Comparison of ENCODE assay signal across 21 mouse cellular contexts in the genomic region with DNA sequence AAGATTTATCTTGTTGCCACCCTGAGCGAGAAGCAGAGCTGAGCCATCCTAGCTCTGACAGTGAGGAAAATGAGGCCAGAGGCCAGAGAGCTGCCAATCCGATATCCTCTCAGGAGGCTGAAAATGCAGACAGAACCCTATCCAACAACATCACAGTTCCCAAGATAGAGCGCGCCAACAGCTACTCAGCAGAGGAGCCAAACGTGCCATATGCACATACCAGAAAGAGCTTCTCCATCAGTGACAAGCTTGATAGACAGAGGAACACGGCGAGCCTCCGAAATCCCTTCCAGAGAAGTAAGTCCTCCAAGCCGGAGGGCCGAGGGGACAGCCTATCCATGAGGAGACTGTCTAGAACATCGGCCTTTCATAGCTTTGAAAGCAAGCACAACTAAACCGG.
DNase-seq lines count a peak whose midpoint lies in the region.
"Had no signal": no experiment of that assay in that cellular context is flagged by ENCODE, and none has a peak within 500 bp of the region (broad histone marks: within the 10 kb centered on the region; RNA-seq: fewer than 3 reads in every experiment).

No protein-coding gene starts in this region.

- H3K4me3 ChIP-seq in heart, embryonic 10.5 days = no peak overlapping the region
- H3K4me3 ChIP-seq: forebrain, embryonic 10.5 days; gastrocnemius, adult 2 months; hindbrain, embryonic 15.5 days; intestine, embryonic 15.5 days; midbrain, embryonic 15.5 days; myocyte had no signal

- no peak overlapping the region for H3K27ac ChIP-seq in heart, embryonic 10.5 days
- H3K27ac ChIP-seq: forebrain, embryonic 10.5 days; gastrocnemius, adult 2 months; hindbrain, embryonic 15.5 days; intestine, embryonic 15.5 days; midbrain, embryonic 15.5 days had no signal

- H3K9me3 ChIP-seq in heart, embryonic 10.5 days = no peaks in the 10 kb centered on the region
- H3K9me3 ChIP-seq: forebrain, embryonic 10.5 days; hindbrain, embryonic 15.5 days; intestine, embryonic 15.5 days; midbrain, embryonic 15.5 days had no signal

- peak; percentile 79 for DNase-seq in heart, adult 11 months
- DNase-seq in heart, embryonic 10.5 days (ENCODE audit: low spot score) = no peak
- peak; percentile 63 for DNase-seq in cerebellum, adult 11 months
- DNase-seq in cerebellum, adult 8-10 months = peak; percentile 64
- peak; percentile 48 for DNase-seq in layer of hippocampus, adult 9-11 months
- no peak for DNase-seq in urinary bladder, postnatal 36 days (ENCODE audit: low spot score in 2 of 2)
- DNase-seq in thymus, postnatal 10 days (ENCODE audit: low spot score in 2 of 2) = no peak
- DNase-seq: adrenal gland, adult 2 months; gastrocnemius, adult 2 months; heart, adult 18-20 months; heart, postnatal 36 days; kidney, adult 9 months; kidney, postnatal 25 days; lung, adult 18-20 months; lung, postnatal 14 days; right cerebral cortex, postnatal 25 days had no signal

- no peaks in the 10 kb centered on the region for H3K4me1 ChIP-seq in heart, embryonic 10.5 days
- H3K4me1 ChIP-seq: forebrain, embryonic 10.5 days; hindbrain, embryonic 15.5 days; intestine, embryonic 15.5 days; midbrain, embryonic 15.5 days had no signal

- H3K36me3 ChIP-seq in heart, embryonic 10.5 days = no peaks in the 10 kb centered on the region
- H3K36me3 ChIP-seq: forebrain, embryonic 10.5 days; intestine, embryonic 15.5 days had no signal

- no peaks in the 10 kb centered on the region for H3K27me3 ChIP-seq in heart, embryonic 10.5 days (ENCODE audit: insufficient read depth, poor library complexity, severe bottlenecking)
- H3K27me3 ChIP-seq: hindbrain, embryonic 15.5 days; intestine, embryonic 15.5 days; midbrain, embryonic 15.5 days had no signal

- WGBS in heart, embryonic 10.5 days = 86% methylated on average over 12 of the region's 12 CpGs

Comparison
In these comparisons a context has a peak if more than half of its experiments do, and no peak if none do; other contexts are left out.
1. DNase-seq: peak in heart, adult 11 months (single experiment), cerebellum, adult 11 months (single experiment), cerebellum, adult 8-10 months (single experiment) and layer of hippocampus, adult 9-11 months (single experiment); none in heart, embryonic 10.5 days (single experiment), urinary bladder, postnatal 36 days (0 of 2) and thymus, postnatal 10 days (0 of 2).